Mouse (Mus musculus) stomach, embryonic 15.5 days (tissue): ENCODE measurements around the gene Bcap31. TPM values are rescaled to one million over a fixed set of nuclear protein-coding genes. Genes with fewer than 3 reads are reported as not detected.

Source experiments
- ATAC-seq: fragments of 200-750 bp; cut with Nextera tagmentation; 2 replicates; pipeline ENCODE4 v1.8.0; 2017; ENCODE audit warnings: low read depth, moderate number of reproducible peaks, moderate TSS enrichment; ENCODE audit not compliant: insufficient read depth, low FRiP score
- H3K27ac ChIP-seq: fragments of 300-500 bp; sonication (generic); 2 replicates; pipeline ENCODE4 v1.5.1; 2015; ENCODE audit warnings: mild to moderate bottlenecking, inconsistent platforms
- H3K27me3 ChIP-seq: fragments of 300-500 bp; sonication (generic); replicated peaks from 2 replicates; pipeline ENCODE4 v1.6.1; 2015; ENCODE audit warnings: inconsistent platforms
- H3K36me3 ChIP-seq: fragments of 300-500 bp; sonication (generic); 2 replicates; pipeline ENCODE4 v1.6.1; 2015; ENCODE audit warnings: inconsistent platforms
- H3K4me1 ChIP-seq: fragments of 300-500 bp; sonication (generic); 2 replicates; pipeline ENCODE4 v1.6.1; 2015; ENCODE audit warnings: inconsistent platforms
- H3K4me2 ChIP-seq: fragments of 300-500 bp; sonication (generic); 2 replicates; pipeline ENCODE4 v1.6.1; 2015; ENCODE audit warnings: mild to moderate bottlenecking, inconsistent platforms
- H3K4me3 ChIP-seq: fragments of 300-500 bp; sonication (generic); replicated peaks from 2 replicates; pipeline ENCODE4 v1.5.1; 2015; ENCODE audit warnings: inconsistent platforms
- H3K9ac ChIP-seq: fragments of 300-500 bp; sonication (generic); 2 replicates; pipeline ENCODE4 v1.6.1; 2015; ENCODE audit warnings: inconsistent platforms
- H3K9me3 ChIP-seq: fragments of 300-500 bp; sonication (generic); 2 replicates; pipeline ENCODE4 v1.6.1; 2016; ENCODE audit warnings: inconsistent platforms
- WGBS: fragments of 180-500 bp; shearing (Covaris S2); methylation state at CpG from one replicate; pipeline ENCODE4 v1.1.7; 2015; 5-methylcytosine and 5-hydroxymethylcytosine counted together
- polyA plus RNA-seq: library from polyadenylated mRNA; unstranded; fragments of >200 nt; fragmentation: Nextera tagmentation; extraction: Ambion mirVana; gene quantifications from 2 replicates; pipeline ENCODE4 v1.2.1, GENCODE M21; 2015

The Bcap31 gene
- polyA plus RNA-seq, 1 experiment from 2014 or later, result 270 TPM

GRCm38 (mm10) chrX:73653392-73653791, 62.6 kb downstream of the Bcap31 start:
- no peak overlapping the region for H3K4me2 ChIP-seq
- no peak overlapping the region for H3K27ac ChIP-seq
- H3K27me3 ChIP-seq, result no peaks in the 10 kb centered on the region
- no peaks in the 10 kb centered on the region for H3K36me3 ChIP-seq
- no peaks in the 10 kb centered on the region for H3K9me3 ChIP-seq
- WGBS, result 82% methylated on average over 6 of the region's 6 CpGs
- no peak overlapping the region for H3K4me3 ChIP-seq
- no peaks in the 10 kb centered on the region for H3K4me1 ChIP-seq
- no peak for ATAC-seq
- H3K9ac ChIP-seq, result no peak overlapping the region

- Histone ChIP-seq H3K4me2 (no peak overlapping the region), H3K4me3 (no peak overlapping the region), H3K27me3 (no peaks in the 10 kb centered on the region), H3K9ac (no peak overlapping the region), H3K27ac (no peak overlapping the region), H3K4me1 (no peaks in the 10 kb centered on the region), H3K36me3 (no peaks in the 10 kb centered on the region), H3K9me3 (no peaks in the 10 kb centered on the region)
- WGBS, result 45% methylated on average over 3 of the region's 3 CpGs
- ATAC-seq, result no peak
These were observed 65.1 kb downstream of the Bcap31 start for GRCm38 (mm10) chrX:73650869-73651268.

GRCm38 (mm10) chrX:73645121-73645520, 70.9 kb downstream of the Bcap31 start:
- Histone ChIP-seq H3K36me3 (no peaks in the 10 kb centered on the region), H3K4me3 (no peak overlapping the region), H3K9ac (no peak overlapping the region), H3K27ac (no peak overlapping the region), H3K9me3 (no peaks in the 10 kb centered on the region), H3K4me1 (no peaks in the 10 kb centered on the region), H3K27me3 (no peaks in the 10 kb centered on the region), H3K4me2 (no peak overlapping the region)
- 38% methylated on average over 4 of the region's 4 CpGs for WGBS
- ATAC-seq, result no peak

- 17% methylated on average over 40 of the region's 41 CpGs for WGBS
- H3K9ac ChIP-seq, result no peak overlapping the region
These were observed 76.0 kb downstream of the Bcap31 start for GRCm38 (mm10) chrX:73639901-73640469.

GRCm38 (mm10) chrX:73639255-73639675, 76.7 kb downstream of the Bcap31 start, which contains the start of gene Dusp9:
Gene Dusp9 (plus strand): TSS chrX:73639419.
- H3K4me1 ChIP-seq, result peaks cover 8% of the 10 kb centered on the region; the same call in 1 of the 2 replicates
- H3K27me3 ChIP-seq, result peaks cover 26% of the 10 kb centered on the region
- no peak within 1 kb of the TSS for H3K9ac ChIP-seq
- peak within 1 kb of the TSS; percentile 39 for H3K4me3 ChIP-seq
- H3K9me3 ChIP-seq, result no peaks in the 10 kb centered on the region
- peak; percentile 83 for ATAC-seq
- no peaks in the 10 kb centered on the region for H3K36me3 ChIP-seq
- H3K4me2 ChIP-seq, result peak within 1 kb of the TSS; percentile 78
- WGBS, result 24% methylated on average over 24 of the region's 28 CpGs
- H3K27ac ChIP-seq, result no peak within 1 kb of the TSS

More at GRCm38 (mm10) chrX:73639901-73640469, 76.0 kb downstream of the Bcap31 start:
- Histone ChIP-seq H3K27ac (no peak overlapping the region), H3K36me3 (no peaks in the 10 kb centered on the region), H3K4me2 (peak overlapping the region; percentile 78), H3K4me1 (peaks cover 8% of the 10 kb centered on the region; the same call in 1 of the 2 replicates), H3K4me3 (peak overlapping the region; percentile 39), H3K9me3 (no peaks in the 10 kb centered on the region), H3K27me3 (peaks cover 26% of the 10 kb centered on the region)
- ATAC-seq, result no peak

GRCm38 (mm10) chrX:73637415-73637814, 78.6 kb downstream of the Bcap31 start:
- H3K4me3 ChIP-seq, result peak overlapping the region; percentile 32
- peak overlapping the region; percentile 64 for H3K4me2 ChIP-seq
- H3K27me3 ChIP-seq, result peaks cover 26% of the 10 kb centered on the region
- H3K36me3 ChIP-seq, result no peaks in the 10 kb centered on the region
- no peak overlapping the region for H3K27ac ChIP-seq
- H3K9me3 ChIP-seq, result no peaks in the 10 kb centered on the region
- peaks cover 8% of the 10 kb centered on the region; the same call in 1 of the 2 replicates for H3K4me1 ChIP-seq
- 22% methylated on average over 19 of the region's 19 CpGs for WGBS
- no peak overlapping the region for H3K9ac ChIP-seq
- 0 out of 2 replicates have a peak, but pooled peaks have one; percentile 11 for ATAC-seq

Other genes starting within 250 kb of the Bcap31 start
- 64.8 and 75.2 TPM in 2 replicates for gene Bgn, start 232.6 kb downstream of the Bcap31 start, polyA plus RNA-seq
- gene Atp2b3, start 213.1 kb downstream of the Bcap31 start, polyA plus RNA-seq, result 0.19 and 0.31 TPM in 2 replicates
- 15.0 and 16.9 TPM in 2 replicates for gene Dusp9, start 76.8 kb downstream of the Bcap31 start, polyA plus RNA-seq
- 17.7 and 20.4 TPM in 2 replicates for gene Pnck, start 56.1 kb downstream of the Bcap31 start, polyA plus RNA-seq
- 6.8 and 7.1 TPM in 2 replicates for gene Slc6a8, start 43.0 kb downstream of the Bcap31 start, polyA plus RNA-seq
- 18.6 and 19.5 TPM in 2 replicates for gene Abcd1, start 422 bp upstream of the Bcap31 start, polyA plus RNA-seq
- 0.67 and 0.68 TPM in 2 replicates for gene Plxnb3, start 40.9 kb upstream of the Bcap31 start, polyA plus RNA-seq
- gene Srpk3, start 58.2 kb upstream of the Bcap31 start, polyA plus RNA-seq, result 2.2 and 4.8 TPM in 2 replicates
- gene Idh3g, start 70.7 kb upstream of the Bcap31 start, polyA plus RNA-seq, result 202 and 211 TPM in 2 replicates
- 253 and 266 TPM in 2 replicates for gene Ssr4, start 70.9 kb upstream of the Bcap31 start, polyA plus RNA-seq
- 0.83 and 0.84 TPM in 2 replicates for gene Pdzd4, start 108.8 kb upstream of the Bcap31 start, polyA plus RNA-seq
- gene Avpr2, start 175.9 kb upstream of the Bcap31 start, polyA plus RNA-seq, result 0.21 and 0.22 TPM in 2 replicates
- 8.2 and 9.3 TPM in 2 replicates for gene L1cam, start 179.9 kb upstream of the Bcap31 start, polyA plus RNA-seq
- gene Arhgap4, start 205.7 kb upstream of the Bcap31 start, polyA plus RNA-seq, result 4.5 and 5.7 TPM in 2 replicates
- 144 and 156 TPM in 2 replicates for gene Naa10, start 205.8 kb upstream of the Bcap31 start, polyA plus RNA-seq
- gene Renbp, start 214.7 kb upstream of the Bcap31 start, polyA plus RNA-seq, result 49.5 and 55.0 TPM in 2 replicates